Mouse (Mus musculus) kidney, postnatal 0 days (tissue): ENCODE measurements around the gene Pcolce2. TPM values are rescaled to one million over a fixed set of nuclear protein-coding genes. Genes with fewer than 3 reads are reported as not detected.

Experiments
- ATAC-seq: fragments of 200-750 bp; cut with Nextera tagmentation; replicated peaks from 2 replicates; pipeline ENCODE4 v1.8.0; 2017; ENCODE audit warnings: low read depth, moderate number of reproducible peaks, moderate TSS enrichment, moderate library complexity; ENCODE audit not compliant: low FRiP score
- DNase-seq: peaks from one replicate; pipeline ENCODE4 v3.0.0-alpha.2; 2016; ENCODE audit warnings: low spot score
- H3K27ac ChIP-seq: fragments of 300-500 bp; sonication (generic); 2 replicates; pipeline ENCODE4 v1.5.1; 2014; ENCODE audit warnings: mild to moderate bottlenecking
- H3K27me3 ChIP-seq: fragments of 300-500 bp; sonication (generic); 2 replicates; pipeline ENCODE4 v1.6.1; 2014; ENCODE audit warnings: low read length, mixed read lengths; ENCODE audit not compliant: insufficient read depth
- H3K36me3 ChIP-seq: fragments of 300-500 bp; sonication (generic); 2 replicates; pipeline ENCODE4 v1.6.1; 2014; ENCODE audit warnings: low read length, mixed read lengths; ENCODE audit not compliant: insufficient read depth
- H3K4me1 ChIP-seq: fragments of 300-500 bp; sonication (generic); replicated peaks from 2 replicates; pipeline ENCODE4 v1.6.1; 2014; ENCODE audit warnings: antibody characterized with exemption, low read length, mixed read lengths; ENCODE audit not compliant: insufficient read depth
- H3K4me2 ChIP-seq: fragments of 300-500 bp; sonication (generic); 2 replicates; pipeline ENCODE4 v1.6.1; 2014; ENCODE audit warnings: mild to moderate bottlenecking, low read length, moderate library complexity, mixed read lengths
- H3K4me3 ChIP-seq: fragments of 300-500 bp; sonication (generic); replicated peaks from 2 replicates; pipeline ENCODE4 v1.5.1; 2014; ENCODE audit warnings: low read depth, low read length
- H3K9ac ChIP-seq: fragments of 300-500 bp; sonication (generic); 2 replicates; pipeline ENCODE4 v1.6.1; 2014; ENCODE audit warnings: low read depth, low read length
- H3K9me3 ChIP-seq: fragments of 300-500 bp; sonication (generic); replicated peaks from 2 replicates; pipeline ENCODE4 v1.6.1; 2016; ENCODE audit warnings: low read length, inconsistent platforms, mixed read lengths
- CTCF ChIP-seq: IDR thresholded peaks from 2 replicates; pipeline ENCODE4 v1.5.1; 2016; ENCODE audit warnings: antibody characterized with exemption, low read depth, mild to moderate bottlenecking, moderate library complexity
- WGBS: fragments of 180-500 bp; shearing (Covaris S2); extraction: QIAGEN DNeasy Blood & Tissue Kit; methylation state at CpG from one replicate; pipeline ENCODE4 v1.1.7; 2014; 5-methylcytosine and 5-hydroxymethylcytosine counted together
- polyA plus RNA-seq: library from polyadenylated mRNA; unstranded; fragments of >200 nt; fragmentation: Nextera tagmentation; extraction: Ambion mirVana; gene quantifications from 2 replicates; pipeline ENCODE4 v1.2.1, GENCODE M21; 2015

Pcolce2 gene
- polyA plus RNA-seq, 1 experiment from 2014 or later, result 0.88 TPM

- Histone ChIP-seq H3K27ac (no peak overlapping the region), H3K27me3 (no peaks in the 10 kb centered on the region), H3K9ac (no peak overlapping the region), H3K4me2 (no peak overlapping the region), H3K36me3 (no peaks in the 10 kb centered on the region), H3K4me3 (no peak overlapping the region), H3K9me3 (no peaks in the 10 kb centered on the region), H3K4me1 (no peaks in the 10 kb centered on the region)
- DNase-seq (no peak), ATAC-seq (no peak)
- peak; percentile 47 for TF ChIP-seq CTCF
Observed at GRCm38 (mm10) chr9:95736238-95736637, 98.8 kb downstream of the Pcolce2 start.

- Histone ChIP-seq H3K4me2 (no peak overlapping the region), H3K4me3 (no peak overlapping the region), H3K27me3 (no peaks in the 10 kb centered on the region), H3K36me3 (no peaks in the 10 kb centered on the region), H3K9me3 (no peaks in the 10 kb centered on the region), H3K9ac (no peak overlapping the region), H3K27ac (no peak overlapping the region), H3K4me1 (no peaks in the 10 kb centered on the region)
- TF ChIP-seq CTCF, result no peak
- peak; percentile 11 for DNase-seq
- ATAC-seq, result no peak
- 61% methylated on average over 7 of the region's 7 CpGs for WGBS
Observed at GRCm38 (mm10) chr9:95744845-95745613, 107.6 kb downstream of the Pcolce2 start.

GRCm38 (mm10) chr9:95747298-95747697 is 109.9 kb downstream of the Pcolce2 start:
- DNase-seq (no peak), ATAC-seq (no peak)
- H3K4me2 ChIP-seq, result no peak overlapping the region
- H3K9me3 ChIP-seq, result no peaks in the 10 kb centered on the region
- WGBS, result 72% methylated on average over 5 of the region's 5 CpGs
- no peaks in the 10 kb centered on the region for H3K4me1 ChIP-seq
- H3K9ac ChIP-seq, result no peak overlapping the region
- H3K4me3 ChIP-seq, result no peak overlapping the region
- H3K36me3 ChIP-seq, result no peaks in the 10 kb centered on the region
- H3K27me3 ChIP-seq, result no peaks in the 10 kb centered on the region
- no peak for TF ChIP-seq CTCF
- H3K27ac ChIP-seq, result no peak overlapping the region

Other genes starting within 250 kb of the Pcolce2 start
- 4.8 and 5.5 TPM in 2 replicates for gene Chst2, start 230.9 kb upstream of the Pcolce2 start, polyA plus RNA-seq
- gene U2surp, start 125.6 kb upstream of the Pcolce2 start, polyA plus RNA-seq, result 138 and 139 TPM in 2 replicates
- 2.8 TPM in 2 replicates for gene Paqr9, start 77.9 kb upstream of the Pcolce2 start, polyA plus RNA-seq
- gene Trpc1, start 112.8 kb downstream of the Pcolce2 start, polyA plus RNA-seq, result 5.1 and 5.4 TPM in 2 replicates
- gene Pls1, start 207.7 kb downstream of the Pcolce2 start, polyA plus RNA-seq, result 30.2 and 33.4 TPM in 2 replicates
- gene Atr, start 220.0 kb downstream of the Pcolce2 start, polyA plus RNA-seq, result 8.8 and 9.6 TPM in 2 replicates